8 mouse cellular contexts compared by ENCODE assay signal in the genomic region with DNA sequence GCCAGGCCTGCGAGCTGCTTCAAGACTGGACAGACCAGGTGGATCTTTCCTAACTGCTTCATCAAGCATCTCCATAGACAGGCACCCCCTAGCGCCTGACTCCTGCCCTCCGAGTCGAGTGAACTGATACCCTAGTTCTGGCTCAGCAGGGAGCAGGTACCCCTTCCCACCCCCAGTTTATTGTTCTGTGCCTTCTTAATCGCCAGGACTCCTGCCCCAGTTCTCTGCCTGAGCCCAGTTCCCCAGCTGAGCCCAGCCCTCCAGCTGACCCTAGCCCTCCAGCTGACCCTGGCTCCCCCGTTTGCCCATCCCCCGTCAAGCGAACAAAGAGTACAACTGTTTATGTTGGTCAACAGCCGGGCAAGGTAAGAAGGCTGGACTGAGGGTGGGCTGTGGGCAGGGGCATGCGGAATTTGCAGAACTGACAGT. TPM values are rescaled to one million over a fixed set of nuclear protein-coding genes. Genes with fewer than 3 reads are reported as not detected.
DNase-seq lines count a peak whose midpoint lies in the region; ATAC-seq lines count a peak whose summit lies in the region.

No protein-coding gene starts in this region.

- no peaks in the 10 kb centered on the region for H3K27me3 ChIP-seq in heart, embryonic 14.5 days (ENCODE audit: control insufficient read depth, insufficient read depth, low read length)
- no peaks in the 10 kb centered on the region for H3K27me3 ChIP-seq in hindbrain, embryonic 14.5 days (ENCODE audit: control insufficient read depth, insufficient read depth, low read length)
- H3K27me3 ChIP-seq in midbrain, embryonic 14.5 days (ENCODE audit: control insufficient read depth, insufficient read depth, low read length): no peaks in the 10 kb centered on the region

- peaks cover 46% of the 10 kb centered on the region for H3K36me3 ChIP-seq in heart, embryonic 14.5 days (ENCODE audit: control insufficient read depth, insufficient read depth, low read length)
- H3K36me3 ChIP-seq in hindbrain, embryonic 14.5 days (replicated peaks; ENCODE audit: control insufficient read depth, insufficient read depth): peaks cover 11% of the 10 kb centered on the region; the same call in 1 of the 2 replicates
- peaks cover 21% of the 10 kb centered on the region for H3K36me3 ChIP-seq in midbrain, embryonic 14.5 days (ENCODE audit: control insufficient read depth, insufficient read depth, low read length)

- intact Hi-C loops in heart, postnatal 36 days (cut with DNase I): no loop called here

- no peak for DNase-seq in heart, postnatal 36 days
- DNase-seq in NIH3T3 (ENCODE audit: low read depth): peak; percentile 63
- no peak for DNase-seq in hindbrain, embryonic 14.5 days (ENCODE audit: low spot score)
- no peak for DNase-seq in midbrain, embryonic 14.5 days
- DNase-seq in left cerebral cortex, adult 18-20 months (ENCODE audit: low spot score in 2 of 2): no peak
- DNase-seq in adrenal gland, postnatal 14 days: no peak
- no peak for DNase-seq in right cerebral cortex, adult 18-20 months

- no peak for ATAC-seq in heart, embryonic 14.5 days (ENCODE audit: insufficient number of reproducible peaks, insufficient read depth, low FRiP score, low read depth)
- ATAC-seq in hindbrain, embryonic 14.5 days (ENCODE audit: low FRiP score): no peak
- no peak for ATAC-seq in midbrain, embryonic 14.5 days (ENCODE audit: low FRiP score, low TSS enrichment)

- H3K9ac ChIP-seq in heart, embryonic 14.5 days (ENCODE audit: low read length): peak overlapping the region; percentile 93
- H3K9ac ChIP-seq in hindbrain, embryonic 14.5 days: peak overlapping the region; percentile 73
- H3K9ac ChIP-seq in midbrain, embryonic 14.5 days (replicated peaks; ENCODE audit: low read length): peak overlapping the region; percentile 1; the same call in 1 of the 2 replicates

- no peaks in the 10 kb centered on the region for H3K9me3 ChIP-seq in heart, embryonic 14.5 days (ENCODE audit: control insufficient read depth, low read length)
- no peaks in the 10 kb centered on the region for H3K9me3 ChIP-seq in hindbrain, embryonic 14.5 days (ENCODE audit: control insufficient read depth, low read length)
- H3K9me3 ChIP-seq in midbrain, embryonic 14.5 days (ENCODE audit: control insufficient read depth, low read length): no peaks in the 10 kb centered on the region

- WGBS in heart, embryonic 14.5 days: 26% methylated on average over 10 of the region's 10 CpGs
- 12% methylated on average over 10 of the region's 10 CpGs for WGBS in hindbrain, embryonic 14.5 days
- WGBS in midbrain, embryonic 14.5 days: 14% methylated on average over 10 of the region's 10 CpGs

- H3K4me3 ChIP-seq in heart, embryonic 14.5 days (ENCODE audit: control insufficient read depth in 1 of 2, insufficient read depth in 1 of 2, low read depth in 1 of 2, low read length in 2 of 2): peak overlapping the region; percentile 40 to 88
- H3K4me3 ChIP-seq in hindbrain, embryonic 14.5 days (replicated peaks; ENCODE audit: low read length): peak overlapping the region; percentile 80
- H3K4me3 ChIP-seq in midbrain, embryonic 14.5 days (replicated peaks; ENCODE audit: low read depth, low read length): peak overlapping the region; percentile 60

- peak overlapping the region; percentile 92 for H3K4me2 ChIP-seq in heart, embryonic 14.5 days (ENCODE audit: low read length)
- peak overlapping the region; percentile 87 for H3K4me2 ChIP-seq in hindbrain, embryonic 14.5 days (replicated peaks)
- H3K4me2 ChIP-seq in midbrain, embryonic 14.5 days (ENCODE audit: low read length): peak overlapping the region; percentile 85

- no peak overlapping the region for H3K27ac ChIP-seq in heart, embryonic 14.5 days (replicated peaks in 1 of 2; ENCODE audit: control insufficient read depth in 1 of 2, insufficient read depth in 1 of 2, low read depth in 2 of 2, low read length in 2 of 2)
- H3K27ac ChIP-seq in hindbrain, embryonic 14.5 days: no peak overlapping the region
- no peak overlapping the region for H3K27ac ChIP-seq in midbrain, embryonic 14.5 days (replicated peaks; ENCODE audit: low read depth, low read length)

- H3K4me1 ChIP-seq in heart, embryonic 14.5 days (ENCODE audit: control insufficient read depth in 2 of 2, insufficient read depth in 2 of 2, low read length in 2 of 2): peaks cover 14 to 24% of the 10 kb centered on the region in 2 experiments
- H3K4me1 ChIP-seq in hindbrain, embryonic 14.5 days (replicated peaks; ENCODE audit: control insufficient read depth, insufficient read depth, low read length): peaks cover 22% of the 10 kb centered on the region
- H3K4me1 ChIP-seq in midbrain, embryonic 14.5 days (ENCODE audit: control insufficient read depth, insufficient read depth, low read length): peaks cover 11% of the 10 kb centered on the region

RNA-seq across cellular contexts. Expression of gene Cdt1, which starts 1.1 kb away (rescaled TPM):
- 23.2 and 27.6 TPM in 2 replicates for polyA plus RNA-seq in heart, embryonic 14.5 days (2014; fragmentation: Nextera tagmentation; extraction: Ambion mirVana)
- 1 to 10 TPM; 2.4 to 2.5 TPM for total RNA-seq in heart, postnatal 36 days (2021)
- polyA plus RNA-seq in hindbrain, embryonic 14.5 days (2014; fragmentation: Nextera tagmentation; extraction: Ambion mirVana): 6.2 and 8.1 TPM in 2 replicates
- polyA plus RNA-seq in midbrain, embryonic 14.5 days (2014; fragmentation: Nextera tagmentation; extraction: Ambion mirVana): 5.9 and 7.6 TPM in 2 replicates
- total RNA-seq in left cerebral cortex, adult 18-20 months (2021): 1 to 10 TPM; 2.9 to 3.9 TPM
- 15.5 and 15.8 TPM in 2 replicates for total RNA-seq in adrenal gland, postnatal 14 days (2021)

RNA-seq across cellular contexts. Expression of gene Aprt, which starts 7.8 kb away (rescaled TPM):
- 240 and 243 TPM in 2 replicates for polyA plus RNA-seq in heart, embryonic 14.5 days (2014; fragmentation: Nextera tagmentation; extraction: Ambion mirVana)
- total RNA-seq in heart, postnatal 36 days (2021): 10 to 100 TPM; 29.8 to 38.9 TPM
- polyA plus RNA-seq in hindbrain, embryonic 14.5 days (2014; fragmentation: Nextera tagmentation; extraction: Ambion mirVana): 183 and 187 TPM in 2 replicates
- polyA plus RNA-seq in midbrain, embryonic 14.5 days (2014; fragmentation: Nextera tagmentation; extraction: Ambion mirVana): 146 and 161 TPM in 2 replicates
- 10 to 100 TPM; 48.4 to 52.0 TPM for total RNA-seq in left cerebral cortex, adult 18-20 months (2021)
- 71.3 and 74.9 TPM in 2 replicates for total RNA-seq in adrenal gland, postnatal 14 days (2021)

RNA-seq across cellular contexts. Expression of gene Piezo1, which starts 17.8 kb away (rescaled TPM):
- 14.9 and 16.3 TPM in 2 replicates for polyA plus RNA-seq in heart, embryonic 14.5 days (2014; fragmentation: Nextera tagmentation; extraction: Ambion mirVana)
- total RNA-seq in heart, postnatal 36 days (2021): 10 to 100 TPM; 18.8 to 21.6 TPM
- 3.1 and 3.7 TPM in 2 replicates for polyA plus RNA-seq in hindbrain, embryonic 14.5 days (2014; fragmentation: Nextera tagmentation; extraction: Ambion mirVana)
- 1.0 and 4.6 TPM in 2 replicates for polyA plus RNA-seq in midbrain, embryonic 14.5 days (2014; fragmentation: Nextera tagmentation; extraction: Ambion mirVana)
- 1 to 10 TPM; 5.2 to 5.5 TPM for total RNA-seq in left cerebral cortex, adult 18-20 months (2021)
- 23.2 and 29.9 TPM in 2 replicates for total RNA-seq in adrenal gland, postnatal 14 days (2021)

RNA-seq across cellular contexts. Expression of gene Galns, which starts 42.4 kb away (rescaled TPM):
- 10.3 and 11.2 TPM in 2 replicates for polyA plus RNA-seq in heart, embryonic 14.5 days (2014; fragmentation: Nextera tagmentation; extraction: Ambion mirVana)
- 1 to 10 TPM; 3.1 to 3.5 TPM for total RNA-seq in heart, postnatal 36 days (2021)
- 5.8 and 6.0 TPM in 2 replicates for polyA plus RNA-seq in hindbrain, embryonic 14.5 days (2014; fragmentation: Nextera tagmentation; extraction: Ambion mirVana)
- 5.5 and 6.3 TPM in 2 replicates for polyA plus RNA-seq in midbrain, embryonic 14.5 days (2014; fragmentation: Nextera tagmentation; extraction: Ambion mirVana)
- 1 to 10 TPM; 8.1 to 8.3 TPM for total RNA-seq in left cerebral cortex, adult 18-20 months (2021)
- total RNA-seq in adrenal gland, postnatal 14 days (2021): 5.4 and 7.5 TPM in 2 replicates

RNA-seq across cellular contexts. Expression of gene Trappc2l, which starts 42.5 kb away (rescaled TPM):
- 78.2 and 84.8 TPM in 2 replicates for polyA plus RNA-seq in heart, embryonic 14.5 days (2014; fragmentation: Nextera tagmentation; extraction: Ambion mirVana)
- total RNA-seq in heart, postnatal 36 days (2021): 10 to 100 TPM; 65.8 to 67.9 TPM
- 118 and 130 TPM in 2 replicates for polyA plus RNA-seq in hindbrain, embryonic 14.5 days (2014; fragmentation: Nextera tagmentation; extraction: Ambion mirVana)
- 107 and 158 TPM in 2 replicates for polyA plus RNA-seq in midbrain, embryonic 14.5 days (2014; fragmentation: Nextera tagmentation; extraction: Ambion mirVana)
- 10 to 100 TPM; 79.6 to 86.0 TPM for total RNA-seq in left cerebral cortex, adult 18-20 months (2021)
- 47.6 and 52.6 TPM in 2 replicates for total RNA-seq in adrenal gland, postnatal 14 days (2021)

Comparison
In these comparisons a context has a peak if more than half of its experiments do, and no peak if none do; other contexts are left out.
1. H3K9ac ChIP-seq: peak in every context shown above with its lines; median percentile 93 in heart, embryonic 14.5 days; 73 in hindbrain, embryonic 14.5 days; 1 in midbrain, embryonic 14.5 days.